Mouse (Mus musculus) adrenal gland, postnatal 10 days (tissue): Measurements from ENCODE around the gene Pacsin3. TPM values are rescaled to one million over a fixed set of nuclear protein-coding genes. Genes with fewer than 3 reads are reported as not detected.

Experiments
- DNase-seq: peaks from one replicate; pipeline ENCODE4 v3.0.0; 2021; ENCODE audit warnings: mixed read lengths
- total RNA-seq, 2 experiments: library from RNA; stranded (reverse); gene quantifications; 2 replicates each; pipeline ENCODE4 v1.2.3; 2021

Gene Pacsin3
- total RNA-seq, 2 experiments from 2014 or later = 53.9 to 80.0 TPM

- no peak for DNase-seq
Observed at GRCm38 (mm10) chr2:91302845-91303244, 47.1 kb downstream of the Pacsin3 start.

GRCm38 (mm10) chr2:91305926-91306325 lies 50.2 kb downstream of the Pacsin3 start:
- peak; percentile 21 for DNase-seq

- DNase-seq = no peak
Observed at GRCm38 (mm10) chr2:91306589-91306988, 50.8 kb downstream of the Pacsin3 start.

- DNase-seq = no peak
Observed at GRCm38 (mm10) chr2:91308680-91309079, 52.9 kb downstream of the Pacsin3 start.

GRCm38 (mm10) chr2:91309546-91309945 lies 53.8 kb downstream of the Pacsin3 start:
- DNase-seq = no peak

- peak; percentile 31 for DNase-seq
Observed at GRCm38 (mm10) chr2:91312578-91313311, 57.0 kb downstream of the Pacsin3 start.

- DNase-seq = no peak
Observed at GRCm38 (mm10) chr2:91314184-91314583, 58.4 kb downstream of the Pacsin3 start.

Other genes starting within 250 kb of the Pacsin3 start
- 1 to 10 TPM; 1.7 to 5.0 TPM for gene Rapsn, start 220.3 kb upstream of the Pacsin3 start, total RNA-seq
- gene Psmc3, start 201.9 kb upstream of the Pacsin3 start, total RNA-seq = 100 to 1,000 TPM; 174 to 182 TPM
- gene Slc39a13, start 185.5 kb upstream of the Pacsin3 start, total RNA-seq = 10 to 100 TPM; 22.3 to 30.5 TPM
- 1 to 10 TPM; 5.3 to 8.7 TPM for gene Spi1, start 173.6 kb upstream of the Pacsin3 start, total RNA-seq
- under 1 TPM; 0.09 TPM for gene Mybpc3, start 137.8 kb upstream of the Pacsin3 start, total RNA-seq
- 10 to 100 TPM; 17.0 to 22.5 TPM for gene Madd, start 72.1 kb upstream of the Pacsin3 start, total RNA-seq
- 10 to 100 TPM; 33.6 to 39.7 TPM for gene Nr1h3, start 53.1 kb upstream of the Pacsin3 start, total RNA-seq
- gene Acp2, start 53.1 kb upstream of the Pacsin3 start, total RNA-seq = 10 to 100 TPM; 30.0 to 37.0 TPM
- gene Ddb2, start 19.0 kb upstream of the Pacsin3 start, total RNA-seq = 10 to 100 TPM in 1 of 2 experiments, 1 to 10 TPM in 1; 9.2 to 16.3 TPM
- gene Arfgap2, start 9.0 kb downstream of the Pacsin3 start, total RNA-seq = 10 to 100 TPM; 80.3 to 90.2 TPM
- 10 to 100 TPM; 15.2 to 17.6 TPM for gene 1110051M20Rik, start 188.8 kb downstream of the Pacsin3 start, total RNA-seq
- 1 to 10 TPM; 7.0 to 8.3 TPM for gene Lrp4, start 201.6 kb downstream of the Pacsin3 start, total RNA-seq